Mouse (Mus musculus) bone marrow, adult 2 months (tissue): ENCODE results near the gene Tmem50a.

Experiments used
- CTCF ChIP-seq: fragments of 200-500 bp; IDR thresholded peaks from 2 replicates; pipeline ENCODE4 v1.5.1; 2011; ENCODE audit warnings: low read length, control low read depth; ENCODE audit not compliant: control insufficient read depth, insufficient read depth
- POLR2A ChIP-seq: fragments of 200-500 bp; IDR thresholded peaks from 2 replicates; pipeline ENCODE4 v1.6.1; 2011; ENCODE audit warnings: low read depth, mild to moderate bottlenecking, control low read depth, low read length, borderline replicate concordance; ENCODE audit not compliant: control insufficient read depth

GRCm38 (mm10) chr4:134861884-134862283, 52.9 kb downstream of the Tmem50a start:
- TF ChIP-seq POLR2A: no peak
- TF ChIP-seq CTCF: no peak
